Mouse (Mus musculus) B cell, adult 2 months (primary cell): Measurements from ENCODE around the gene Ripor3.

Source experiments
- DNase-seq, 2 experiments: peaks; one replicate each; pipeline ENCODE4 v3.0.0; 2022

Ripor3 gene

DNA sequence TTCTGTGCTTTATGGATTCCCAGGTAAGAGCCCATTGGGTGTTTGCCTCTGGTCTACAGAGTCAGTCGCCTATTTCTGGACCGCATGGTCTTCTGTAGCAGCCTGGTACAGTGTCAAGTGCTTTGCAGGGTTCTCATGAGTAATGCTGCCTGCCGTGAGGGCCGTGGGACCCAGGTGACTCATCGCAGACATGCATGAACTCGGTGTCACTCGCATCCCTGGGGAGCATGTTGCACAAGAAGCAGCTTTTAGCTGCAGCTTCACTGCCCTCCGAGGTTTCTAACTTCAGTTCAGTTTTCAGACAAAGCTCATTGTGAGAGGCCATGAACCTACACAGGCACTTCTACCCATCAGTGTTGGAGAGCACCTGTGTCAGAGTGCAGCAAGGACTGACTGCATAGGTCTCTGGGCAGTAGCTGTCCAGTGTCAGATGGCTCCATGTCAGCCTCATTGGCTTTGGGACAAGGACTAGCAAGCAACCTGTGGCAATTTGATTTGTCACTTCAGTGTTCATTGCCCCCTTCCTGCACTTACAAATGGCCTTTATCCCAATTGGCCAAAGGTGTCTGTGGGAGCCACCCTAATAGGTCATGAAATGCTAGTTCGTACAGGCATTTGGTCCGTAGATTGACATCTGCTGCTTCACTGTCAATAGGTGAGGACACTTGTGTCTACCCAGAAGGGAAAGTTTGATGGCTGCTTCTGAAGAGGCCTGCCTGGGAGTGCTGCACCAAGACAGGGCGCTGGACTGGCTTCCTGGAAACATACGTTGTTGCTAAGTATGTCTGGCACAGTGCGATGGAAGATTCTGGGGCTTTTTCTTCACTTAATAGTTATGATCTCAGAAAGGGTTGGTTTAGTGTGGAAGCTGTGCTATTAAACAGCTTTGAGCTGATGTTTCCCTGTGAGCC is 58.9 kb downstream of the Ripor3 start:
- DNase-seq: peak; percentile 66 to 75

GRCm38 (mm10) chr2:167950681-167951080 is 59.7 kb downstream of the Ripor3 start:
- no peak for DNase-seq

DNA sequence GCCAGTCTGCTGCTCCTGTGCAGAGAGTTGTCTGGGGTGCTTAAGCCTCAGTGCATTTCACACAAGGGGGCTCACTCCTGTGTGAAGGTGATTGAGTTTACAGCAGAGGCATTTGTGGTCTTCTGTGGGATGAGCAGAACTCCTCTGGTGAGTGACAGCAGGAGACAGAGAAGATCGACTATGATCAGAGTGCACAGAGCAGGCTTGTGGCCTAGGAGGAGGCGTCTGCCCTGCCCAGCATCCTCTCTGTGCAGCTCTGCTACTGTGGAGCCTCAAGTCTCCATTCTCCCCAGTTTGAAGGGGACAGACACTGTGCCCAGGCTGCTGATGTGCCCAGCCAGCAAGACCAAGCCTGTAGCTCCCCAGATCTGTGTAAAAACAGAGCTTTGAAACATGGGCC is 60.6 kb downstream of the Ripor3 start:
- no peak for DNase-seq

DNA sequence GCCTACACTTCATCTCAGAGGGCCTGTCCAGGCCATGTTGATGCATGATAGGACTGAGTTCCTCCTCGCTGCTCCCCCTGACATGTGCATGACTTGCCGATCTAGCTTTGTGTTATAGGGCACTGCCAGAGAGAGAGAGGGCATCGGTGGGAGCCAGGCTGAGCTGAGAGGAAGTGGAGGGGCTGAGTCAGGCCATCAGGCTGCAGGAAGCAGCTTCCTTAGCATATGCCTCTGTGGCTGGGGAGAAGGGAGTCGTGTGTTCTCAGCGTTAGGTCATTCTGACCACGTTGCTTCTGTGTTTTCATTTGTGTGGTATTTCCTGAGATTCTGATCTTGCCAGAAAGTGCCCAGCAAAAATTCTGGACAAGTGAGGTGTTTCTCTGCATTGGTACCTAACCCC is 61.2 kb downstream of the Ripor3 start:
- peak; percentile 41 to 50 for DNase-seq

GRCm38 (mm10) chr2:167948557-167948956 is 61.9 kb downstream of the Ripor3 start:
- DNase-seq: no peak

DNA sequence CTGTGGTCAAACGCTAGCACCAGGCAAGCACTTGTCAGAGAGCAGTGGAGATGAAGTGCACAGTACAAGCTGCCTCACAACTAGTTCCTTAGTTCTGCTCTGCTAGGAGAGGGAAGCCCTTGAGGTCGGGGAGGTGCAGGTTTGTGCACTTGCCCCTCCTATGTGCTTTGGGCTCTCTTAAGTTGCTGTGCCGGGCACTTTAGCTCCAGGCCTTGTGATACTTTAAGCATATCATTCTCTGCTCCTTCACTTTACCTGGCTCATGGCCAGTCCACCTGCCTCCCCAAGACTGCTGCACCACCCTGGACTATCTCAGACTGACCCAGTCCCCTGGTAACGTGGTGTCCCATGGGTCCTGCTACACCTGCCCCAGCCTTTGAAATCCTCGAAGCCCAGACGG is 62.4 kb downstream of the Ripor3 start:
- no peak for DNase-seq

GRCm38 (mm10) chr2:167947251-167947650 is 63.2 kb downstream of the Ripor3 start:
- no peak for DNase-seq

- DNase-seq: no peak
Measured at GRCm38 (mm10) chr2:167945451-167945850, 65.0 kb downstream of the Ripor3 start.

DNA sequence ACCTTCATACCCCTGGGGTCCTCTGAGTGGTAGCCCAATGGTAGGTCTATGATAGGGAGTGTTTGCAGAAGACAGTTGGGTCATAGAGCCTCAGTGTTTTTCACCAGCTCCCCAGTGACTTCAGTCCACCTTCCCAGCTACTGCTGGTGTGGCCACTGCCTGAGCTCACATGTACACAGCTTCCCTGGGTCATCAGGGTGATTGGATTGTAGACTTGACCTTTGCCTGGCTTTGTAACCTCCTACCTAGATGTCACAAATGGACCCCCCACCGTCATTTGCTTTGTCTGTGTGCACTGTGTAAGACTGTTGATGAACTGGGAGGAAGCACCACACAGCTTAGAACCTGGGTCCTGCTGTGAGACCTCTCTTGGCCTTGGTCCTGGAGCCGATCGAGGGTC is 66.2 kb downstream of the Ripor3 start:
- no peak for DNase-seq

DNA sequence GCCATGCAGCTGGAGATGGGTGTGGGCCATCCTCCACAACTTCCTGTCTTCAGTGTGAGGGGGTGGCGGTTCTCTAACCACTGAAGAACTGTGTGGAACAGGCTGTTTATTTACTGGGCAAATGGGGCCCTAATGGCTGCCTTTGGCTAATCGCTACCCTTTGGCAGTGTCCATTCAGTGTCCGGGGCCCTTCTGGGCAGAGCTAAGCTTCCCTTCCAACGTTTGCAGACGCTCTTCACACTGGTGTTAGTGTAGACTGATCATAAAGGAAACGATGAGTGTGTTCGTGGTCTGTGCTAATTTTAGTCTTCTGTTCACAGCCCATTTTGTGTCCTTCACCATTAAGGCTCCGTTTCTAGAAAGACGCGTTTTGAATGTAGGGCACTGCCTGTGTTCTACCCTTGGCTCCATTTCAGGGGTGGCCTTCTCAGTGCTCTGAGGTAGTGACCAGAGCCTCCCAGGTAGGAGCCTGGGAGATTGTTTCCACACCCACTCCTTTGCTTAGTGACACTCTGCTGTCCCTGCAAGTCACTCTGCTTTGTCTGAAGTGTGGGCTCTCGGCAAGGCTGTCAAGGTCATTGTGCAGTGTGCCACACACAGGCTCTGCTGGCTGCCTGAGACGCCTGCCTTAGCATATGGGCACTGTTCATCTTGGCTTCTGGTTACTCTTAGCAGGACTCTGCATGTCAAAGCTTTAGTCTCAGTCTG is 67.3 kb downstream of the Ripor3 start:
- peak; percentile 73 to 74 for DNase-seq

DNA sequence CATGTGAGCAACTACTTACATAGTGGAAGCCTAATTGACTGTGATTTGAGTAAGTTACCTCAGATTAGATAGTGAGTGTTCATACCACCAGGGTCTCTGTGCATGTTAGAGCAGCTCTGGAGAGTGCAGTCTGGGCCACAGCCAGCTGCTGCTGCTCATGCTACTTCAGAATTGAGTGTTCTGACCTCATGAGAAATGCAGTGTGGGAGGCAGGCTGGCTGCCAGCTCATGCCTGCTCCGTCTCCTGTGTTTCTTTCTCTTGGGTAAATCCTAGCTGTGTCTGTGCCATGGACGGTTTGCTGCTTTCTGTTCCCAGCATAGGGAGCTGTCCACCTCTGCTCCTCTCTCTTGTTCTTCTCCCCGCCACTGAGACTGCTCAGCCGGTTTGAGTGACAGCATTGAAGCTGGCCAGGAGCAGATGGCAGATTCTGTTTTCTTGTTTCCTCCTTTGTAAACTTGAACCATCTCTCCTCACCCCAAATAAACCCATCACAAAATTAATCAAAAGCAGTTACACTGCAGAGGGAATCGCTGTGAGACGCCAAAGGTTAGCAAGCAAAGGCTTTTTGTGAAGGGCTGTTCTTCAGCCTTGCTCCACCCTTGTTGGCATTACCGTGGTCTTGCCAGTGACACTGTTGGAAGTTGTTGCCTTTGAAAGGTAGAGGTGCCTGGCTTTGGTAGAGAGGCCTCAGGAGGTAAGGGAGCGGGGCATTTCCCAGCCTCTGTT is 68.1 kb downstream of the Ripor3 start:
- no peak for DNase-seq

GRCm38 (mm10) chr2:167941745-167942176 is 68.7 kb downstream of the Ripor3 start:
- peak; percentile 42 to 45 for DNase-seq

DNA sequence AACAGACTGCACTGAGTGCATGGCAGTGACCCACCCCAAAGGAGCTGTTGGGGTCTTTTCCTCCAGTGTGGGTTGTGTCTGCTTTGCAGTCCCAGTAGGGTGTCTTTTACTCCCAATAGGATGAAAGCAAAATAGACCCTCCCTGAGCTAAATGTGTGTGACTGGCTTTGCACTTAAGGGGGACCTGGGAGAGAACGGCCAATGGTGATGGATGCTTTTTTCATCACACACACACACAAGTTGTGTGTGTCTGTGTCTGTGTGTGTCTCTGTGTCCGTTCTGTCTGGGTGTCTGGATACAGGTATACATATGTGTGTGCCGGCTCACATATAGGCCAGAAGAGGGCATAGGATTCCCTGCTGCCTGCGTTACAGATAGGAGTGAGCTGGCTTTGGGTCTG is 69.1 kb downstream of the Ripor3 start:
- no peak for DNase-seq

GRCm38 (mm10) chr2:167940636-167941035 is 69.8 kb downstream of the Ripor3 start:
- DNase-seq: no peak

DNA sequence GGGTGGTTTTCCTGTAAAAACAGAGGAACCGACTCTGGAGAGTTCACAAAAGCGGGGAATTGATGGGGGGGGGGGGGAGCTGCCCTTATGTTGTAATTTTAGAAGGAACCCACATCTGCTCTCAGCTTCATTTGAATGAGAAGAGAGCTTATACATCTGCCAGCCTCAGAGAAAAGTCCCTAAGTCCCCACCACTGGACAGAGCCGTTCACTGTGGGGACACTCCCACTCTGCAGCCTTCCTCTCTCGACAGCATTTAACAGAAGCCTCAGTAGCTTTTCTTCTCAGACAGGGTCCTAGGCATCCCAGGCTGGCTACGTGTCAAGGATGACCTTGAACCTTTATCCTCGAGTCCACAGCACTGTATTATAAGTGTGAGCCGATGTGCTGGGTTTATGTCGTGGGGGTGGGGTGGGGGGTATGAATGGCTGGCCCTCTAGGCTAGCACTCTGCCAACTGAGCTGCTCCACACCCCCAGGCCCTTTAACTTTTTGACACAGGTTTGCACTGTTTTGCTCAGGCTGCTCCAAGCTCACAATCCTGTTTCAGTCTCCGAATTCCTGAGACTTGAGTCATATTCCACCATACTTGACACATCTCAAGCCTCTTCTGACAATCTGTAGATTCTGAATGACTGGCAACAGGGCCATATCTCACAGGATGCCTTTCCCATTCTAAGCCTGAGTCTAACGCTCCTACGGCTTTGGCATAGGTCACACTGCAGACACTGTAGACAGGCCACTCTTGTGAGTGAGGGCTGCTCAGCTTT is 70.6 kb downstream of the Ripor3 start:
- no peak for DNase-seq

GRCm38 (mm10) chr2:167939204-167939603 is 71.2 kb downstream of the Ripor3 start:
- no peak for DNase-seq

GRCm38 (mm10) chr2:167938786-167939185 is 71.6 kb downstream of the Ripor3 start:
- DNase-seq: no peak

GRCm38 (mm10) chr2:167935956-167936355 is 74.5 kb downstream of the Ripor3 start:
- no peak for DNase-seq

DNA sequence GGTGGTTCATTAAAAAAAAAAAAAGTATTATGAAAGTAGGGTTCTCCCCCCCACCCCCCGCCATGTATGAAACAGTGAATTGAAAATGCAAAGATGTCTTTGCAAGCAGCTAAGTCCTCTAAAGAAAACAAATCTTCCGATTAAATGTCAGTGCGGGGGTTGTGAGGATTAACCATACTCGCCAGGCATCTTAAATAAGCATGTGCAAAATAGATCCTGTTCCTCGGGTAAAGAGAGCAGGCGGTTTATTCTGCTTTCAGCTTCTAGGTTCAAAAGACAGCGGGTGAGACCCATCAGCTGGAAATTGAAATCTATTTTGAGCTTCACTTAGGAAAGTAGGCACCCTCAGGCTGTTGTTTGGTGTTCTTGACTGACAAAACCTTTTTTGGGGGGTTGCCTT is 77.0 kb downstream of the Ripor3 start:
- DNase-seq: no peak

- peak; percentile 42 to 43 for DNase-seq
Measured at GRCm38 (mm10) chr2:167932727-167933231, 77.6 kb downstream of the Ripor3 start.

- DNase-seq: peak; percentile 100
Measured at GRCm38 (mm10) chr2:167931985-167932726, 78.3 kb downstream of the Ripor3 start, which contains the start of gene Ptpn1. Gene Ptpn1, plus strand, starts transcription at chr2:167932057.

- no peak for DNase-seq
Measured at GRCm38 (mm10) chr2:167930975-167931374, 79.4 kb downstream of the Ripor3 start.
